Mouse (Mus musculus) megakaryocyte, adult 5-6 weeks (primary cell): ENCODE data around the gene Pink1. TPM values are rescaled to one million over a fixed set of nuclear protein-coding genes. Genes with fewer than 3 reads are reported as not detected.

Source experiments
- ATAC-seq: 2 replicates; pipeline ENCODE4 v1.8.0; 2016; ENCODE audit warnings: mild to moderate bottlenecking, inconsistent platforms; ENCODE audit not compliant: poor library complexity, severe bottlenecking
- total RNA-seq, 2 experiments: library from RNA; stranded (forward) in 1 of 2; stranded (reverse) in 1 of 2; fragments of 153-499, 151-499 nt in 1 of 2; fragments of 221-1000, 200-1000 nt in 1 of 2; gene quantifications; 2 replicates each; pipeline versions ENCODE4 v1.2.3 to v1.2.4; 2015 to 2017

Pink1 gene
- total RNA-seq, 2 experiments from 2014 or later = 26.9 to 29.8 TPM

- no peak for ATAC-seq
Observed at GRCm38 (mm10) chr4:138267869-138268268, 58.2 kb downstream of the Pink1 start.

Other genes with a start within 250 kb of the Pink1 start
- 89.1 and 105 TPM in 2 replicates for gene Hp1bp3, start 110.0 kb downstream of the Pink1 start, total RNA-seq (2015)
- gene Hp1bp3, start 110.0 kb downstream of the Pink1 start, total RNA-seq (2017) = 165 and 173 TPM in 2 replicates
- 1.5 and 2.4 TPM in 2 replicates for gene Sh2d5, start 75.9 kb downstream of the Pink1 start, total RNA-seq (2015)
- gene Sh2d5, start 75.9 kb downstream of the Pink1 start, total RNA-seq (2017) = 1.2 and 1.3 TPM in 2 replicates
- 0.13 and 0.25 TPM in 2 replicates for gene Kif17, start 75.9 kb downstream of the Pink1 start, total RNA-seq (2015)
- 0.12 and 0.59 TPM in 2 replicates for gene Kif17, start 75.9 kb downstream of the Pink1 start, total RNA-seq (2017)
- 137 and 143 TPM in 2 replicates for gene Ddost, start 21.6 kb downstream of the Pink1 start, total RNA-seq (2015)
- 100 and 102 TPM in 2 replicates for gene Ddost, start 21.6 kb downstream of the Pink1 start, total RNA-seq (2017)
- not detected in 2 replicates for gene Cda, start 41.7 kb upstream of the Pink1 start, total RNA-seq (2015)
- gene Cda, start 41.7 kb upstream of the Pink1 start, total RNA-seq (2017) = not detected in 2 replicates
- not detected in 2 replicates for gene Fam43b, start 70.2 kb upstream of the Pink1 start, total RNA-seq (2015)
- not detected in 2 replicates for gene Fam43b, start 70.2 kb upstream of the Pink1 start, total RNA-seq (2017)
- 4.9 and 8.1 TPM in 2 replicates for gene Mul1, start 108.4 kb upstream of the Pink1 start, total RNA-seq (2015)
- 4.4 and 6.1 TPM in 2 replicates for gene Mul1, start 108.4 kb upstream of the Pink1 start, total RNA-seq (2017)
- gene Camk2n1, start 128.0 kb upstream of the Pink1 start, total RNA-seq (2015) = 0.21 and 0.40 TPM in 2 replicates
- 0.04 TPM in 1 of 2 replicates, not detected in the other for gene Camk2n1, start 128.0 kb upstream of the Pink1 start, total RNA-seq (2017)